Mouse (Mus musculus) stomach, embryonic 16.5 days (tissue): ENCODE measurements around the gene Pth2. TPM values are rescaled to one million over a fixed set of nuclear protein-coding genes. Genes with fewer than 3 reads are reported as not detected.
"Not testable (repeated sequence)": the region's sequence is repeated elsewhere in the genome, so short reads cannot be mapped to it uniquely, and the experiment has no call there.

Experiments
- ATAC-seq: fragments of 200-750 bp; cut with Nextera tagmentation; 2 replicates; pipeline ENCODE4 v1.8.0; 2017; ENCODE audit warnings: moderate number of reproducible peaks, moderate TSS enrichment; ENCODE audit not compliant: insufficient read depth, low FRiP score
- H3K27ac ChIP-seq: fragments of 300-500 bp; sonication (generic); 2 replicates; pipeline ENCODE4 v1.5.1; 2014; ENCODE audit warnings: low read length
- H3K27me3 ChIP-seq: fragments of 300-500 bp; sonication (generic); 2 replicates; pipeline ENCODE4 v1.6.1; 2014; ENCODE audit warnings: low read length, control low read depth, mixed read lengths; ENCODE audit not compliant: control insufficient read depth, insufficient read depth
- H3K36me3 ChIP-seq: fragments of 300-500 bp; sonication (generic); 2 replicates; pipeline ENCODE4 v1.6.1; 2014; ENCODE audit warnings: low read length; ENCODE audit not compliant: control insufficient read depth, insufficient read depth
- H3K4me1 ChIP-seq: fragments of 300-500 bp; sonication (generic); 2 replicates; pipeline ENCODE4 v1.6.1; 2014; ENCODE audit warnings: low read length, control low read depth, mixed read lengths; ENCODE audit not compliant: control insufficient read depth, insufficient read depth
- H3K4me2 ChIP-seq: fragments of 300-500 bp; sonication (generic); 2 replicates; pipeline ENCODE4 v1.6.1; 2014; ENCODE audit warnings: low read depth, low read length, mixed read lengths
- H3K4me3 ChIP-seq: fragments of 300-500 bp; sonication (generic); replicated peaks from 2 replicates; pipeline ENCODE4 v1.5.1; 2014; ENCODE audit warnings: mild to moderate bottlenecking, low read length
- H3K9ac ChIP-seq: fragments of 300-500 bp; sonication (generic); 2 replicates; pipeline ENCODE4 v1.6.1; 2014; ENCODE audit warnings: low read length
- H3K9me3 ChIP-seq: fragments of 300-500 bp; sonication (generic); replicated peaks from 2 replicates; pipeline ENCODE4 v1.6.1; 2016; ENCODE audit warnings: low read length, control low read depth; ENCODE audit not compliant: control insufficient read depth
- WGBS: fragments of 180-500 bp; shearing (Covaris S2); extraction: QIAGEN DNeasy Blood & Tissue Kit; methylation state at CpG from one replicate; pipeline ENCODE4 v1.1.7; 2014; 5-methylcytosine and 5-hydroxymethylcytosine counted together
- polyA plus RNA-seq: library from polyadenylated mRNA; unstranded; fragments of >200 nt; fragmentation: Nextera tagmentation; extraction: Ambion mirVana; gene quantifications from 2 replicates; pipeline ENCODE4 v1.2.1, GENCODE M21; 2015

Gene Pth2
- polyA plus RNA-seq, 1 experiment from 2014 or later, result not detected

DNA sequence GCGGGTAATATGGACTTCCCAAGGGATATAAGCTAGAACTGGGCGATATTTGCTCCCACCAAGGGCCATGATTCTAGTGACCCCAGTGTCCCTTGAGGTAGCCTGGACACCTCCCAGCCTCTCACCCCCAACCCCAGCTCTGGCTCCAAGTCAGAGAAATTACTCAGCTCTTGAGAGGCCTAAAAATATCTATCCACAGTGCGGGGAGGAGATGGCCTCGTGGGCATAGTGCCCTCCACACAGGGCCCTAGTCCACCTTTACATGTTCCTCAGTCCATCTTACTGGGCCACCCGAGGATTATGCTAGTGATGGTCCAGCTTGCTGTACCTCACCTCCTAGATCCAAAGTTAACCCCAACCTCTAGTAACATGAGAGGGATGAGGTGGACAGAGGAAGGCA, 16.0 kb upstream of the Pth2 start:
- Histone ChIP-seq H3K4me3 (no peak overlapping the region), H3K27ac (no peak overlapping the region), H3K27me3 (peaks cover 68% of the 10 kb centered on the region), H3K4me2 (no peak overlapping the region), H3K9ac (no peak overlapping the region), H3K36me3 (no peaks in the 10 kb centered on the region), H3K9me3 (peaks cover 13% of the 10 kb centered on the region), H3K4me1 (peaks cover 3% of the 10 kb centered on the region; the same call in 1 of the 2 replicates)
- WGBS, result 67% methylated on average over 5 of the region's 5 CpGs
- ATAC-seq, result no peak

- no peak overlapping the region for H3K9ac ChIP-seq
- H3K27ac ChIP-seq, result no peak overlapping the region
- no peak overlapping the region for H3K4me2 ChIP-seq
- 48% methylated on average over 11 of the region's 11 CpGs for WGBS
- peaks cover 19% of the 10 kb centered on the region for H3K9me3 ChIP-seq
- no peak for ATAC-seq
- H3K4me3 ChIP-seq, result no peak overlapping the region
- H3K36me3 ChIP-seq, result no peaks in the 10 kb centered on the region
- H3K27me3 ChIP-seq, result peaks cover 74% of the 10 kb centered on the region
- H3K4me1 ChIP-seq, result peaks cover 3% of the 10 kb centered on the region; the same call in 1 of the 2 replicates
These were observed 15.1 kb upstream of the Pth2 start for GRCm38 (mm10) chr7:45165701-45166100.

- no peak overlapping the region for H3K9ac ChIP-seq
These were observed 13.8 kb upstream of the Pth2 start for GRCm38 (mm10) chr7:45166950-45167401.

DNA sequence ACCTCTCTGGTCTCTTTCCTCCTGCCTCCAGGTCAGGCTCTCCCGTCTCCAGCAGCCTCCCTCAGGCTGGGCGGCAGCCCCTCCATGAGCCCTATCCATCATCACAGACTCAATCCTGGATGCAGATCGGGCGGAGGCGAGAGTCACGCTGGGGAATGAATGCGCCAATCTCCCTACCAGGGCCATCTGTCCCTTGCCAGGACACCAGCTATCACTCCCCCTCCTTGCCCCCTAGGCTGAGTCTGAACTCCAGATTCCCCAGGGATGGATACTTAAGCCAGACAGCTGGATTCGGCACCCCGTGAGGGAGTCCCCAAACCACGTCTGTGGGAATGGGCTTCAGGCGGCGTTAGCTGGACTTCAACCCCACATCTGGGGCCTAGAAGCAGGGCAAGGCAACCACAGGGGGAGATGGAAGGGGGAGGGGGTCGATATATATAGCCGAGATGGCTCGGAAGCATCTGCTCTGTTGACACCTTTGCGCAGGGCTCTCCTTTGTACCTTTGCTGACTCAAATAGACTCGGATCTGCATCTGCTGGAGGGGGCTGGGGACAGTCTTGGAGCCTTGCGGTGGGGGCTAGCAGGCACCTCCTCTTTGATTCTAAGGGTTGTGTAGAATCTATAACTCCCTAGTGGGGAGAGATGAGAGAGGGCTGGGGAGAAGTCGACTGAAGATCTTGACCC, 12.9 kb upstream of the Pth2 start:
- ATAC-seq, result no peak
- no peaks in the 10 kb centered on the region for H3K36me3 ChIP-seq
- no peak overlapping the region for H3K9ac ChIP-seq
- H3K4me2 ChIP-seq, result no peak overlapping the region
- H3K27me3 ChIP-seq, result peaks cover 75% of the 10 kb centered on the region
- H3K9me3 ChIP-seq, result peaks cover 19% of the 10 kb centered on the region
- WGBS, result 4% methylated on average over 19 of the region's 19 CpGs
- no peak overlapping the region for H3K4me3 ChIP-seq
- H3K27ac ChIP-seq, result no peak overlapping the region
- H3K4me1 ChIP-seq, result no peaks in the 10 kb centered on the region

More at GRCm38 (mm10) chr7:45166950-45167401, 13.8 kb upstream of the Pth2 start:
- H3K36me3 ChIP-seq, result no peaks in the 10 kb centered on the region
- H3K4me1 ChIP-seq, result peaks cover 3% of the 10 kb centered on the region; the same call in 1 of the 2 replicates
- H3K4me2 ChIP-seq, result no peak overlapping the region
- peaks cover 19% of the 10 kb centered on the region for H3K9me3 ChIP-seq
- ATAC-seq, result no peak
- WGBS, result 26% methylated on average over 9 of the region's 10 CpGs
- no peak overlapping the region for H3K27ac ChIP-seq
- H3K27me3 ChIP-seq, result peaks cover 79% of the 10 kb centered on the region
- no peak overlapping the region for H3K4me3 ChIP-seq

DNA sequence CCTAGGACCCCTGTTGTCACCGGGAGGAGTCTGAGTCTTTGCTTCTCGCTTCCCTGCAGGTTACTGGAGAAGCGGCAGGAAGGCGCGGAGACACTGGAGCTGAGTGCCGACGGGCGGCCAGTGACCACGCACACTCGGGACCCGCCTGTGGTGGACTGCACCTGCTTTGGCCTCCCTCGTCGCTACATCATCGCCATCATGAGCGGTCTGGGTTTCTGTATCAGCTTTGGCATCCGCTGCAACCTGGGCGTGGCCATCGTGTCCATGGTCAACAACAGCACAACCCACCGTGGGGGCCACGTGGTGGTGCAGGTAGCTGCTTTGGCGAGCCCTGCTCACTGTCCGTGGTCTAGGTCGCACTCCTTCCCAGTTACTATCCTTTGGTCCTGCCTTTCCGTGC, 12.1 kb upstream of the Pth2 start:
- Histone ChIP-seq H3K27ac (no peak overlapping the region), H3K9me3 (peaks cover 19% of the 10 kb centered on the region), H3K36me3 (no peaks in the 10 kb centered on the region), H3K9ac (no peak overlapping the region), H3K4me3 (no peak overlapping the region), H3K4me1 (no peaks in the 10 kb centered on the region), H3K4me2 (no peak overlapping the region), H3K27me3 (peaks cover 69% of the 10 kb centered on the region)
- ATAC-seq, result no peak
- WGBS, result 6% methylated on average over 24 of the region's 24 CpGs

DNA sequence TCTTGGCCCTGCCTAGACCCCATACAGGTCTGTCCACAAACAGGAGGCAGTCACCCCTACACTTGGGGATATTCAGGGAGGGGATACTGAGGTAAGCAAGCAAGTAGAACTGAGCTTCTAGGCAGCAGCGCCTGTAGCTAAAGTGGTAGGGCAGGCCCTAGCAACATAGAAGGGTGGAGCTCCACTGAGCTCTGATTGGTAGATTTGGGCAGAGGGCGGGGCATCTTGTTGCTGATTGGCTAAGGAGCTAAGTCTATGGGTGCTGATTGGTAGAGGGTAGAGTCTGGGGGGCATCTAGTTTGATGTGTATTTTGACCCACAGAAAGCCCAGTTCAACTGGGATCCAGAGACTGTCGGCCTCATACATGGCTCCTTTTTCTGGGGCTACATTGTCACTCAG, 11.3 kb upstream of the Pth2 start:
- Histone ChIP-seq H3K9me3 (peaks cover 19% of the 10 kb centered on the region), H3K4me3 (no peak overlapping the region), H3K4me2 (no peak overlapping the region), H3K36me3 (no peaks in the 10 kb centered on the region), H3K9ac (no peak overlapping the region), H3K27ac (no peak overlapping the region), H3K27me3 (peaks cover 65% of the 10 kb centered on the region), H3K4me1 (no peaks in the 10 kb centered on the region)
- no peak for ATAC-seq
- 86% methylated on average over 3 of the region's 3 CpGs for WGBS

- Histone ChIP-seq H3K4me3 (no peak overlapping the region), H3K4me1 (peaks cover 10% of the 10 kb centered on the region; the same call in 1 of the 2 replicates), H3K4me2 (no peak overlapping the region), H3K9me3 (peaks cover 19% of the 10 kb centered on the region), H3K27me3 (peaks cover 68% of the 10 kb centered on the region), H3K36me3 (no peaks in the 10 kb centered on the region), H3K9ac (no peak overlapping the region), H3K27ac (no peak overlapping the region)
- 57% methylated on average over 7 of the region's 7 CpGs for whole genome bisulfite sequencing
- ATAC-seq, result no peak
These were observed 7.8 kb upstream of the Pth2 start for GRCm38 (mm10) chr7:45172974-45173373.

DNA sequence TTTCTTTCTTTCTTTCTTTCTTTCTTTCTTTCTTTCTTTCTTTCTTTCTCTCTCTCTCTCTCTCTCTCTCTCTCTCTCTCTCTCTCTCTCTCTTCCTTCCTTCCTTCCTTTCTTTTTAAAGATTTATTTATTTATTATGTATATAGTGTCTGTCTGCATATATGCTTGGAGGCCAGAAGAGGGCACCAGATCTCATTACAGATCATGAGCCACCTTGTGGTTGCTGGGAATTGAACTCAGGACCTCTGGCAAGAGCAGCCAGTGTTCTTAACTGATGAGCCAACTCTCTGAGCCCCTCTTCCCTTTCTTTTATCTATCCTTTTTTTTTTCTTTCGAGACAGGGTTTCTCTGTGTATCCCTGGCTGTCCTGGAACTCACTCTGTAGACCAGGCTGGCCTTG, 7.0 kb upstream of the Pth2 start:
- 54% methylated on average over 1 of the region's 1 CpGs for WGBS
- H3K4me2 ChIP-seq, ATAC-seq, H3K36me3 ChIP-seq, H3K9ac ChIP-seq, H3K4me3 ChIP-seq, H3K27ac ChIP-seq: not testable (repeated sequence)
- H3K27me3 ChIP-seq, result peaks cover 68% of the 10 kb centered on the region
- H3K4me1 ChIP-seq, result peaks cover 10% of the 10 kb centered on the region; the same call in 1 of the 2 replicates
- peaks cover 16% of the 10 kb centered on the region for H3K9me3 ChIP-seq

DNA sequence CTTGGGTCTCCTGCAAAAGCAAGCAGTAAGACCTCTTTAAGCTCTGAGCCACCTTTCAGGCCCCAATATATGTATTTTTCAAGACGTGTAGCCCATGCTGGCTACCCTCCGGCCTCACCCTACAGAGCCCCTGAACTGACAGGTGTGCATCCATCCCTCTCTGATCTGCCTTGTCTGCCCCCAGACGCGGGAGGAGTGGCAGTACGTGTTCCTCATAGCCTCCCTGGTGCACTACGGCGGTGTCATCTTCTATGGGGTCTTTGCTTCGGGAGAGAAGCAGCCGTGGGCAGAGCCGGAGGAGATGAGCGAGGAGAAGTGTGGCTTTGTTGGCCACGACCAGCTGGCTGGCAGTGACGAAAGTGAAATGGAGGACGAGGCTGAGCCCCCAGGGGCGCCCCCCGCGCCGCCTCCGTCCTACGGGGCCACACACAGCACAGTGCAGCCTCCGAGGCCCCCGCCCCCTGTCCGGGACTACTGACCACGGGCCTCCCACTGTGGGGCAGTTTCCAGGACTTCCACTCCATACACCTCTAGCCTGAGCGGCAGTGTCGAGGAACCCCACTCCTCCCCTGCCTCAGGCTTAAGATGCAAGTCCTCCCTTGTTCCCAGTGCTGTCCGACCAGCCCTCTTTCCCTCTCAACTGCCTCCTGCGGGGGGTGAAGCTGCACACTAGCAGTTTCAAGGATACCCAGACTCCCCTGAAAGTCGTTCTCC, 6.1 kb upstream of the Pth2 start:
- no peak overlapping the region for H3K27ac ChIP-seq
- peaks cover 68% of the 10 kb centered on the region for H3K27me3 ChIP-seq
- H3K9ac ChIP-seq, result no peak overlapping the region; the same call in 1 of the 2 replicates
- 5% methylated on average over 29 of the region's 29 CpGs for WGBS
- no peak for ATAC-seq
- H3K9me3 ChIP-seq, result peaks cover 7% of the 10 kb centered on the region
- no peak overlapping the region for H3K4me2 ChIP-seq
- no peaks in the 10 kb centered on the region for H3K36me3 ChIP-seq
- peaks cover 10% of the 10 kb centered on the region; the same call in 1 of the 2 replicates for H3K4me1 ChIP-seq
- no peak overlapping the region for H3K4me3 ChIP-seq
